Mouse (Mus musculus) bone marrow macrophage, adult 2 months (primary cell): ENCODE data around the gene Tex46.

Source experiments
- CTCF ChIP-seq: IDR thresholded peaks from 2 replicates; pipeline ENCODE4 v1.5.1; 2012; ENCODE audit warnings: low read depth, mild to moderate bottlenecking, low read length, moderate library complexity
- POLR2A ChIP-seq: IDR thresholded peaks from 2 replicates; pipeline ENCODE4 v1.6.1; 2012; ENCODE audit warnings: mild to moderate bottlenecking, low read depth, low read length, borderline replicate concordance

DNA sequence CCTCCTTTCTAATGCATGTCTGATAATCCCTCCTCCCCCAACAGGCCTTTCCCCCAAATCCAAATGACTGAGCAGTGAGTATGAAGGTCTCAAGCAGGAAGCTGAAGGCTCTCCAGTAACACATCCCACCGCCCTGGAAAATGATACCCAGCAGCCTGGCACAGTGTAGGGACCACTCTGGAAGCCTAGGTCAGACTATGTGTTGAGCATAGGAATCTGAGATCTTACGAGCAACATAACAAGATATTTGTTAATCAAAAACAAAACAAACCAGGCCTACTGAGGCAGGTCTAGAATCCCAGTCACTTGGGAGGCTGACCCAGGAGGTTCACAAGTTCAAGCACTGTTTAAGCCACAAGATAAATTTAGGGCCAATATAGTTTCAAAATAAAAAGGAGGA is 9.7 kb upstream of the Tex46 start:
- TF ChIP-seq CTCF (no peak), POLR2A (no peak)
